Mouse (Mus musculus) embryonic fibroblast, embryonic 13.5 days (primary cell): ENCODE data around the gene Tmem268.

Experiments
- CTCF ChIP-seq: IDR thresholded peaks from 2 replicates; pipeline ENCODE4 v1.5.1; 2011; ENCODE audit warnings: mild to moderate bottlenecking, control low read depth, low read length, moderate library complexity, borderline replicate concordance; ENCODE audit not compliant: insufficient read depth
- POLR2A ChIP-seq: IDR thresholded peaks from 2 replicates; pipeline ENCODE4 v1.6.1; 2011; ENCODE audit warnings: low read depth, mild to moderate bottlenecking, control low read depth, low read length, moderate library complexity

DNA sequence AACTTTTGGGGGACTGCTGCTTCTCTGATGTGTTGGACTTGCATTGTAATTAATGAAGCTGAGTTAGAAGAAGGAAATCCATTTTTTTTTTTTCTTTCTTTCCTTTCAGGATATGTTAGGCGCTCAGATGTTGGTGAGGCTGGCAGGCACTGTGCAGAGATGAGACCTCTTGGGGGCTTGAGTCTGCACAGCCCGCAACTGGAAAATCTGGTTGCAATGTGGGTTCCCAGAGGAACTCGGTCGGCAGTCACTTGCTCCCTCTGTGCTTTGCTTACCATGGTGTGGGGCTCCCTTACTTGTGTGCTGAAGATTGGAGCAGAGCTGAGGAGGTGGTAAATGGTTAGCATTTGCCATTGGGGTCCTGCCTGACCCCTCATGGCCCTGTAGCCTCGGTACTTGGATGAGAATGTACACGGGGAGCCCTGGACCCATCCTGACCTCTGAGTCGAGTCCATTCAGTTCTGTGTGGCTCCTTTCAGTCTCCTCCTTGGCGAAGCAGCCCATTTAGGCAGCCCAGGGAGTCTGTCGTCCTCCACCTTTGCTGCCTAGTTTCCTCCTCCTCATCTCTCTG is 631 bp downstream of the Tmem268 start:
- TF ChIP-seq CTCF, result no peak
- no peak for TF ChIP-seq POLR2A
